Mouse (Mus musculus) liver, embryonic 16.5 days (tissue): Measurements from ENCODE around the gene Dclre1a. TPM values are rescaled to one million over a fixed set of nuclear protein-coding genes. Genes with fewer than 3 reads are reported as not detected.
"Not testable (repeated sequence)": the region's sequence is repeated elsewhere in the genome, so short reads cannot be mapped to it uniquely, and the experiment has no call there.

Source experiments
- ATAC-seq: fragments of 200-750 bp; cut with Nextera tagmentation; 2 replicates; pipeline ENCODE4 v1.8.0; 2017; ENCODE audit warnings: low read depth, mild to moderate bottlenecking, moderate number of reproducible peaks, moderate library complexity
- H3K27ac ChIP-seq: fragments of 300-500 bp; sonication (generic); 2 replicates; pipeline ENCODE4 v1.5.1; 2014; ENCODE audit warnings: mild to moderate bottlenecking, low read length
- H3K27me3 ChIP-seq: fragments of 300-500 bp; sonication (generic); 2 replicates; pipeline ENCODE4 v1.6.1; 2014; ENCODE audit warnings: low read depth, low read length, mixed read lengths; ENCODE audit not compliant: control insufficient read depth, insufficient read depth
- H3K36me3 ChIP-seq: fragments of 300-500 bp; sonication (generic); 2 replicates; pipeline ENCODE4 v1.6.1; 2014; ENCODE audit warnings: mild to moderate bottlenecking; ENCODE audit not compliant: control insufficient read depth, insufficient read depth
- H3K4me1 ChIP-seq: fragments of 300-500 bp; sonication (generic); 2 replicates; pipeline ENCODE4 v1.6.1; 2014; ENCODE audit warnings: low read depth, low read length, mixed read lengths; ENCODE audit not compliant: control insufficient read depth
- H3K4me2 ChIP-seq: fragments of 300-500 bp; sonication (generic); 2 replicates; pipeline ENCODE4 v1.6.1; 2014; ENCODE audit warnings: low read depth, low read length, mixed read lengths
- H3K4me3 ChIP-seq: fragments of 300-500 bp; sonication (generic); 2 replicates; pipeline ENCODE4 v1.5.1; 2014; ENCODE audit warnings: low read depth, mild to moderate bottlenecking, low read length
- H3K9ac ChIP-seq: fragments of 300-500 bp; sonication (generic); 2 replicates; pipeline ENCODE4 v1.6.1; 2014; ENCODE audit warnings: low read depth, low read length
- H3K9me3 ChIP-seq: fragments of 300-500 bp; sonication (generic); replicated peaks from 2 replicates; pipeline ENCODE4 v1.6.1; 2016; ENCODE audit warnings: low read length; ENCODE audit not compliant: control insufficient read depth
- WGBS: fragments of 180-500 bp; shearing (Covaris S2); extraction: QIAGEN DNeasy Blood & Tissue Kit; methylation state at CpG from one replicate; pipeline ENCODE4 v1.1.7; 2014; ENCODE audit not compliant: insufficient replicate concordance; 5-methylcytosine and 5-hydroxymethylcytosine counted together
- polyA plus RNA-seq: library from polyadenylated mRNA; unstranded; fragments of >200 nt; fragmentation: Nextera tagmentation; extraction: Ambion mirVana; gene quantifications from 2 replicates; pipeline ENCODE4 v1.2.1, GENCODE M21; 2015

Dclre1a gene
- polyA plus RNA-seq, 1 experiment from 2014 or later: 16.1 TPM

- H3K4me3 ChIP-seq: peak overlapping the region; percentile 22
- peak overlapping the region; percentile 44 for H3K9ac ChIP-seq
- H3K9me3 ChIP-seq: no peaks in the 10 kb centered on the region
- H3K4me2 ChIP-seq: peak overlapping the region; percentile 55
- peak; percentile 67 for ATAC-seq
- 40% methylated on average over 12 of the region's 12 CpGs for WGBS
- H3K36me3 ChIP-seq: peaks cover 14% of the 10 kb centered on the region
- peak overlapping the region; percentile 73 for H3K27ac ChIP-seq
- peaks cover 17% of the 10 kb centered on the region for H3K4me1 ChIP-seq
- H3K27me3 ChIP-seq: no peaks in the 10 kb centered on the region
Observed at GRCm38 (mm10) chr19:56543320-56543719, 4.7 kb downstream of the Dclre1a start.

- Histone ChIP-seq H3K27me3 (no peaks in the 10 kb centered on the region), H3K4me1 (no peaks in the 10 kb centered on the region; the same call in none of the 2 replicates), H3K36me3 (peaks cover 20% of the 10 kb centered on the region), H3K4me3 (no peak overlapping the region), H3K27ac (no peak overlapping the region), H3K9ac (no peak overlapping the region), H3K9me3 (no peaks in the 10 kb centered on the region), H3K4me2 (no peak overlapping the region)
- 80% methylated on average over 9 of the region's 9 CpGs for WGBS
- no peak for ATAC-seq
Observed at GRCm38 (mm10) chr19:56535765-56536164, 12.3 kb downstream of the Dclre1a start.

DNA sequence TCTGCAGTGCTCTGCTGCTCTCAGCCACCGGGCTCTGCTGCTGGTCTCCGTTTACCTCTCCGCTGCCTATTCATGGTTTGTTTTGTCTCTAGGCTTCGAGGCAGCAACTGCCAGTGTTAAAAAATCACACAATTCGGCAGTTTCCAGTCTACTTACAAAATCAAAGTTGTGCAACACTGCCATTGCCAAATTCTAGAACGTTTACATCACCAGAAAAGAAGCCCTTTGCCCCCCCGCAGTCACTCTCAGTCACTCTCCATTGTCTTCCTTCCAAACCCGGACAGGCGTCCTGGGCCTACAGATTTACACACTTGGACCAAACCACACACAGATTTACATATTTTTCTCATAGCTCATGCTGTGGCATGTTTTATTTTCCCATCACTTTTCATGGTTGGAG lies 13.0 kb downstream of the Dclre1a start:
- no peaks in the 10 kb centered on the region for H3K27me3 ChIP-seq
- H3K27ac ChIP-seq: no peak overlapping the region; the same call in 1 of the 2 replicates
- peaks cover 18% of the 10 kb centered on the region for H3K36me3 ChIP-seq
- no peak overlapping the region for H3K4me3 ChIP-seq
- WGBS: 63% methylated on average over 9 of the region's 9 CpGs
- no peaks in the 10 kb centered on the region; the same call in none of the 2 replicates for H3K4me1 ChIP-seq
- no peaks in the 10 kb centered on the region for H3K9me3 ChIP-seq
- no peak overlapping the region for H3K4me2 ChIP-seq
- peak; percentile 39; the same call in 1 of the 2 replicates for ATAC-seq
- no peak overlapping the region for H3K9ac ChIP-seq

DNA sequence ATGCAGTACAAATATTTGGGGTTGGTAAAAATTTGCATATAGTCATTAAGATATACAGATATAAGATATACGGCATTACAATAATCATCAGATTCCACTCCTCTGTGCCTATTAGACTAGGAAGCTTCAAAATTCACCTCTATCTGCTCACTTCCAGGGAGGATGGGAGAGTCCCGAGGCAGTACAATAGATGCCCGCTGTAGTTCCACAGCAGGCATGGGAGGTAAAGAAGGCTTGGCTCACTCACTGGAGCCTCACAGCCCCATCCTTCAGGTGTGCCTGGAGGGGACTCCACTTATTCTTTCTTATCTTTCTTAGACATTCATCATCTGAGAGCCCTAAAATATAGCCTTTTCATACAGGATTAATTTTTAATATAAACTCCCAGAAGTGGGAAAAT lies 13.7 kb downstream of the Dclre1a start:
- WGBS: 80% methylated on average over 3 of the region's 3 CpGs
- no peak overlapping the region for H3K27ac ChIP-seq
- H3K4me1 ChIP-seq: no peaks in the 10 kb centered on the region; the same call in none of the 2 replicates
- H3K27me3 ChIP-seq: no peaks in the 10 kb centered on the region
- H3K4me2 ChIP-seq: no peak overlapping the region
- no peak overlapping the region for H3K4me3 ChIP-seq
- peaks cover 18% of the 10 kb centered on the region; the same call in 1 of the 2 replicates for H3K36me3 ChIP-seq
- ATAC-seq: no peak
- H3K9me3 ChIP-seq: no peaks in the 10 kb centered on the region
- H3K9ac ChIP-seq: no peak overlapping the region

GRCm38 (mm10) chr19:56533291-56534071 lies 14.5 kb downstream of the Dclre1a start:
- no peak overlapping the region for H3K27ac ChIP-seq
- no peaks in the 10 kb centered on the region for H3K27me3 ChIP-seq
- WGBS: 82% methylated on average over 14 of the region's 14 CpGs
- peaks cover 18% of the 10 kb centered on the region; the same call in 1 of the 2 replicates for H3K36me3 ChIP-seq
- no peak overlapping the region for H3K4me3 ChIP-seq
- no peak for ATAC-seq
- H3K4me1 ChIP-seq: no peaks in the 10 kb centered on the region; the same call in none of the 2 replicates
- no peak overlapping the region for H3K4me2 ChIP-seq
- H3K9ac ChIP-seq: no peak overlapping the region
- no peaks in the 10 kb centered on the region for H3K9me3 ChIP-seq

GRCm38 (mm10) chr19:56531251-56531650 lies 16.8 kb downstream of the Dclre1a start:
- ATAC-seq: no peak
- H3K27ac ChIP-seq: no peak overlapping the region

DNA sequence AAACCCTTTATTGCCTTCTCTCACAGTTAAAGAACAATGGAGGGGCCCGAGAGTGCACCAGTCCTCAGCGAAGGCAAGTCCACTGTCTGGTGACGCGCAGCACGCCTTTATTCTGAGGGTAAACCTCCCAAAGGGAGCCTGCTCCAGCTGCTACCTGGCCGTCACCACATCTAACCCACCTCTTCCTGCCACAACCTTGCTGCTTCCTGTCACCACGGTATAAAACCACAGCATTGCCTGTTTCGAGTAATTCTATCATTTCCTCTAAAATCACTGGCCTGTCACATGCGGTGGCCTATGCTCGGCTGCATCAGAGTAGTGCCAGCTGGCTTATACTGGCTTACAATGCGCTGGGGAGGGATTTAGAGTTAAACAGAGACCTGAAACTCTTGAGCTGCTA lies 17.5 kb downstream of the Dclre1a start:
- not testable (repeated sequence) for ATAC-seq, H3K36me3 ChIP-seq
- WGBS: no CpG with 5 or more reads among the region's 11 CpGs

More at GRCm38 (mm10) chr19:56531251-56531650, 16.8 kb downstream of the Dclre1a start:
- H3K4me1 ChIP-seq: no peaks in the 10 kb centered on the region; the same call in none of the 2 replicates
- no peak overlapping the region for H3K4me2 ChIP-seq
- H3K27me3 ChIP-seq: no peaks in the 10 kb centered on the region
- peaks cover 7% of the 10 kb centered on the region; the same call in 1 of the 2 replicates for H3K36me3 ChIP-seq
- H3K4me3 ChIP-seq: no peak overlapping the region
- 79% methylated on average over 12 of the region's 12 CpGs for WGBS
- H3K9ac ChIP-seq: no peak overlapping the region
- no peaks in the 10 kb centered on the region for H3K9me3 ChIP-seq

DNA sequence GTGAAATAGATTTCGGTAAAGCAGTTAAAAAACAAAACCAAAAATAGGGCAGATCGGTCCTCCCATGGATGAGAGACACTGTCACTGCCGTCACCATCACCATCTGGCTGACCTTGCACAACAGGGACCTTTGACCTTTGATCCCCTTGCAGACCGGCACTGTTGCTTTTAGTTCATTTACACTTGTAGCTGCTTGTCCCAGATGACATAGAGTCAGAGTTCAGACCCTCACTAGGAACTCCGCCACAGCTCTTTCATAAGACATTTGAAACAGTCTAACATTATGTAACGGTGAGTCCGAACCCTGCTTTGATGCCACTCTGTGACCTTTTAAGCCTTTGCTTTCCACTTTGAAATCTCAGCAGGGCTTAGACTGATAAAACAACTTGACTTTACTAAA lies 28.6 kb downstream of the Dclre1a start:
- no CpG with 5 or more reads among the region's 7 CpGs for WGBS

More for the DNA sequence above, 17.5 kb downstream of the Dclre1a start:
- H3K27me3 ChIP-seq, H3K9me3 ChIP-seq, H3K4me3 ChIP-seq, H3K4me2 ChIP-seq, H3K9ac ChIP-seq, H3K4me1 ChIP-seq, H3K27ac ChIP-seq: not testable (repeated sequence)

GRCm38 (mm10) chr19:56513527-56513926 lies 34.5 kb downstream of the Dclre1a start:
- H3K4me2 ChIP-seq, H3K4me1 ChIP-seq, H3K9me3 ChIP-seq, H3K36me3 ChIP-seq, H3K9ac ChIP-seq, H3K27ac ChIP-seq, H3K27me3 ChIP-seq, H3K4me3 ChIP-seq: not testable (repeated sequence)
- no CpG with 5 or more reads among the region's 2 CpGs for WGBS
- ATAC-seq: 0 out of 2 replicates have a peak, but pooled peaks have one; percentile 37

More for the DNA sequence above, 28.6 kb downstream of the Dclre1a start:
- H3K36me3 ChIP-seq, H3K9me3 ChIP-seq, H3K27ac ChIP-seq, H3K27me3 ChIP-seq, H3K4me3 ChIP-seq, H3K9ac ChIP-seq, H3K4me1 ChIP-seq, H3K4me2 ChIP-seq: not testable (repeated sequence)
- peak; percentile 64 for ATAC-seq
